Mouse (Mus musculus): ENCODE results near the gene Dlk1.

- TF ChIP-seq GATA1 (IDR thresholded peaks at IDR 0.05; ENCODE audit: borderline replicate concordance, low read length) (no peak), FLI1 (IDR thresholded peaks at IDR 0.05; ENCODE audit: low read length) (no peak)
These were observed 12.6 kb upstream of the Dlk1 start for GRCm38 (mm10) chr12:109439974-109440373.
